Comparison of ENCODE assay signal across 16 mouse cellular contexts in genomic region chr19:46808261-46808660, GRCm38 (mm10).
"Had no signal": no experiment of that assay in that cellular context is flagged by ENCODE, and none has a peak within 500 bp of the region (broad histone marks: within the 10 kb centered on the region; RNA-seq: fewer than 3 reads in every experiment).

No protein-coding gene starts in this region.

- H3K4me1 ChIP-seq: midbrain, embryonic 12.5 days; neural tube, embryonic 15.5 days had no signal

- H3K27me3 ChIP-seq: midbrain, embryonic 12.5 days; neural tube, embryonic 13.5 days; neural tube, embryonic 15.5 days had no signal

- DNase-seq: lung, adult 18-20 months; lung, embryonic 14.5 days; lung, postnatal 10 days; lung, postnatal 4 days; midbrain, embryonic 14.5 days; right cerebral cortex, postnatal 14 days; thymus, adult 2 months; thymus, postnatal 25 days; thymus, postnatal 4 days had no signal

- H3K9me3 ChIP-seq: liver, embryonic 15.5 days; midbrain, embryonic 10.5 days; midbrain, embryonic 12.5 days; neural tube, embryonic 13.5 days; neural tube, embryonic 15.5 days had no signal

- ATAC-seq: midbrain, embryonic 16.5 days had no signal

- H3K4me3 ChIP-seq: liver, embryonic 15.5 days; midbrain, embryonic 10.5 days; midbrain, embryonic 12.5 days; myocyte; neural tube, embryonic 13.5 days; neural tube, embryonic 15.5 days had no signal

- H3K4me2 ChIP-seq: liver, embryonic 15.5 days; lung, embryonic 14.5 days; midbrain, embryonic 12.5 days; neural tube, embryonic 13.5 days; neural tube, embryonic 15.5 days had no signal

- H3K27ac ChIP-seq: liver, embryonic 15.5 days; midbrain, embryonic 10.5 days; midbrain, embryonic 12.5 days; neural tube, embryonic 13.5 days; neural tube, embryonic 15.5 days had no signal

- H3K9ac ChIP-seq: liver, embryonic 15.5 days; lung, embryonic 14.5 days; midbrain, embryonic 12.5 days; neural tube, embryonic 13.5 days; neural tube, embryonic 15.5 days had no signal

- H3K36me3 ChIP-seq: liver, embryonic 15.5 days; midbrain, embryonic 10.5 days; midbrain, embryonic 12.5 days; neural tube, embryonic 13.5 days; neural tube, embryonic 15.5 days had no signal
